Mouse (Mus musculus) liver, adult 2 months (tissue): ENCODE measurements at regions not wholly inside any gene's neighbourhood (a gene's known extent, or its start where the extent isn't known, plus 50 kb on each side); places are given as distances from the start of the nearest gene placed in this dataset.

Experiments
- CTCF ChIP-seq: fragments of 200-500 bp; IDR thresholded peaks from 2 replicates; pipeline ENCODE4 v1.5.1; 2011; ENCODE audit warnings: low read depth, low read length, control low read depth
- POLR2A ChIP-seq: fragments of 200-500 bp; IDR thresholded peaks from 2 replicates; pipeline ENCODE4 v1.6.1; 2011; ENCODE audit warnings: low read length, control low read depth; ENCODE audit not compliant: insufficient read depth; ENCODE audit errors: extremely low read depth

DNA sequence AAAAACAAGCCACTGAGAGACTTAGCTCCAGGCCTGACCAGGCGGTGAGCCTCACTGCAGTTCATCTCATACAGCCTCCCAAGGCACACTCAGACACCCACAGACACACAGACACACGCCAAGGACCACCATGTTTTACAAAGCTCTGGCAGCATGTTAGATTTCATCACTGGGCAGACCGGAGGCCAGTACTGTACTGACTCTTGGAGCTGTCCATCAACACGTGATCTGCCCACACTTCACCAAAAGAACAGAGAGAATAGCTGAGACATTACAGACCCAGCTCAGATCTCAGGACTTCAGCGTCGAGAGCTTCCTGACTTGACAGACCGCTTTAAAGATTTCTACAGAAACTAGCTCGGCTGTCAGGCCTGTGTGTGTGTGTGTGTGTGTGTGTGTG lies 155.5 kb upstream of the Ercc4 start:
- no peak for TF ChIP-seq CTCF
- no peak for TF ChIP-seq POLR2A
